Mouse (Mus musculus) erythroblast, adult 5-6 weeks (primary cell): ENCODE measurements around the gene Gm10273. TPM values are rescaled to one million over a fixed set of nuclear protein-coding genes. Genes with fewer than 3 reads are reported as not detected.
"Not testable (repeated sequence)": the region's sequence is repeated elsewhere in the genome, so short reads cannot be mapped to it uniquely, and the experiment has no call there.

Experiments
- ATAC-seq: replicated peaks from 2 replicates; pipeline ENCODE4 v1.8.0; 2016; ENCODE audit warnings: moderate number of reproducible peaks, mild to moderate bottlenecking, moderate TSS enrichment, inconsistent platforms; ENCODE audit not compliant: poor library complexity, low FRiP score, severe bottlenecking
- total RNA-seq, 2 experiments: library from RNA; stranded (forward) in 1 of 2; stranded (reverse) in 1 of 2; fragments of 150-400 nt in 1 of 2; fragments of 200-764, 138-1000 nt in 1 of 2; gene quantifications; 2 replicates each; pipeline versions ENCODE4 v1.2.3 to v1.2.4; 2015 to 2017; ENCODE audit warnings: low replicate concordance in 2 of 2

Gm10273 gene
- total RNA-seq (2015; ENCODE audit: low replicate concordance) (2.3 and 13.4 TPM in 2 replicates), total RNA-seq (2017; ENCODE audit: low replicate concordance) (14.7 and 49.6 TPM in 2 replicates)

GRCm38 (mm10) chr10:59395461-59395860 is at the start of gene Gm10273:
TSS of gene Gm10273 (plus strand) at chr10:59395632.
- peak; percentile 72; the same call in 1 of the 2 replicates for ATAC-seq

GRCm38 (mm10) chr10:59346560-59346959 is 48.9 kb upstream of the Gm10273 start:
- ATAC-seq, result no peak

- ATAC-seq, result peak; percentile 98
These were observed 47.2 kb upstream of the Gm10273 start for GRCm38 (mm10) chr10:59348200-59348599.

- no peak for ATAC-seq
These were observed 45.9 kb upstream of the Gm10273 start for GRCm38 (mm10) chr10:59349536-59349935.

GRCm38 (mm10) chr10:59353065-59353464 is 42.4 kb upstream of the Gm10273 start:
- no peak for ATAC-seq

GRCm38 (mm10) chr10:59354120-59354519 is 41.3 kb upstream of the Gm10273 start:
- no peak for ATAC-seq

- ATAC-seq, result no peak
These were observed 40.4 kb upstream of the Gm10273 start for GRCm38 (mm10) chr10:59355020-59355419.

- no peak for ATAC-seq
These were observed 36.7 kb upstream of the Gm10273 start for GRCm38 (mm10) chr10:59358744-59359143.

GRCm38 (mm10) chr10:59363208-59363607 is 32.2 kb upstream of the Gm10273 start:
- ATAC-seq, result peak; percentile 69

- ATAC-seq, result no peak
These were observed 30.9 kb upstream of the Gm10273 start for GRCm38 (mm10) chr10:59364551-59364950.

- ATAC-seq, result no peak
These were observed 29.4 kb upstream of the Gm10273 start for GRCm38 (mm10) chr10:59365804-59366589.

GRCm38 (mm10) chr10:59366746-59367145 is 28.7 kb upstream of the Gm10273 start:
- no peak for ATAC-seq

- ATAC-seq, result no peak
These were observed 28.2 kb upstream of the Gm10273 start for GRCm38 (mm10) chr10:59367206-59367605.

- ATAC-seq, result no peak
These were observed 26.7 kb upstream of the Gm10273 start for GRCm38 (mm10) chr10:59368729-59369128.

- no peak for ATAC-seq
These were observed 26.0 kb upstream of the Gm10273 start for GRCm38 (mm10) chr10:59369426-59369825.

GRCm38 (mm10) chr10:59377906-59378305 is 17.5 kb upstream of the Gm10273 start:
- ATAC-seq, result no peak

GRCm38 (mm10) chr10:59378728-59379127 is 16.7 kb upstream of the Gm10273 start:
- ATAC-seq, result 0 out of 2 replicates have a peak, but pooled peaks have one; percentile 50

- no peak; the same call in 1 of the 2 replicates for ATAC-seq
These were observed 15.5 kb upstream of the Gm10273 start for GRCm38 (mm10) chr10:59379927-59380326.

GRCm38 (mm10) chr10:59380411-59380821 is 15.0 kb upstream of the Gm10273 start:
- ATAC-seq, result peak; percentile 87

- ATAC-seq, result not testable (repeated sequence)
These were observed 13.9 kb upstream of the Gm10273 start for GRCm38 (mm10) chr10:59381563-59381962.

- ATAC-seq, result no peak
These were observed 8.5 kb upstream of the Gm10273 start for GRCm38 (mm10) chr10:59386951-59387350.
